12 mouse cellular contexts compared by ENCODE assay signal in genomic region chrX:12439447-12439846, GRCm38 (mm10).
A peak's percentile ranks its signal among the peaks of the same experiment; 100 is the strongest.
DNase-seq lines count a peak whose midpoint lies in the region; TF ChIP-seq lines count a peak whose summit lies in the region.
"Had no signal": no experiment of that assay in that cellular context is flagged by ENCODE, and none has a peak within 500 bp of the region (broad histone marks: within the 10 kb centered on the region; RNA-seq: fewer than 3 reads in every experiment).

No protein-coding gene starts in this region.

- intact Hi-C loops in gastrocnemius, adult 2 months (cut with DNase I), result no loop called here
- intact Hi-C loops in left cerebral cortex, postnatal 4 days (cut with DNase I), result no loop called here

- no peaks in the 10 kb centered on the region for H3K36me3 ChIP-seq in C2C12 (ENCODE audit: control insufficient read depth, insufficient read depth)
- H3K36me3 ChIP-seq: liver, embryonic 13.5 days had no signal

- H3K27ac ChIP-seq in gastrocnemius, adult 2 months, result no peak overlapping the region
- H3K27ac ChIP-seq: liver, embryonic 13.5 days had no signal

- no peak overlapping the region for H3K4me3 ChIP-seq in C2C12 (ENCODE audit: insufficient read depth, poor library complexity, severe bottlenecking)
- no peak overlapping the region for H3K4me3 ChIP-seq in gastrocnemius, adult 2 months
- H3K4me3 ChIP-seq: liver, embryonic 13.5 days had no signal

- H3ac ChIP-seq in C2C12 (ENCODE audit: control insufficient read depth, insufficient read length, low read depth), result no peak overlapping the region

- peak; percentile 3 for DNase-seq in embryo, embryonic 11 days
- no peak for DNase-seq in embryo, embryonic 9.5 days (ENCODE audit: extremely low spot score)
- peak; percentile 63 for DNase-seq in gastrocnemius, adult 2 months
- peak; percentile 11 for DNase-seq in left cerebral cortex, postnatal 4 days
- no peak for DNase-seq in adrenal gland, postnatal 36 days
- no peak for DNase-seq in ovary, postnatal 36 days (ENCODE audit: low spot score)
- DNase-seq in B cell, adult 2 months, result no peak
- DNase-seq: adrenal gland, adult 2 months; kidney, postnatal 10 days; liver, embryonic 13.5 days; retina, postnatal 1 day had no signal

- H3K79me2 ChIP-seq in C2C12 (ENCODE audit: control insufficient read depth, insufficient read depth), result no peaks in the 10 kb centered on the region

- no peaks in the 10 kb centered on the region for H3K27me3 ChIP-seq in C2C12 (ENCODE audit: control insufficient read depth, insufficient read depth, insufficient read length)
- H3K27me3 ChIP-seq: liver, embryonic 13.5 days had no signal

- H3K79me3 ChIP-seq in C2C12 (ENCODE audit: low read depth), result no peaks in the 10 kb centered on the region

- no peak for TF ChIP-seq CTCF in C2C12 (IDR thresholded peaks at IDR 0.05; ENCODE audit: control insufficient read depth, insufficient read depth, insufficient read length)
- TF ChIP-seq CTCF in gastrocnemius, adult 2 months (IDR thresholded peaks at IDR 0.05), result no peak

TF ChIP-seq in C2C12, 6 proteins besides CTCF, POLR2A, EP300 and RAD21:
- no peak for TF ChIP-seq MYOG (IDR thresholded peaks at IDR 0.05; ENCODE audit: control insufficient read depth, extremely low read depth, insufficient read length)
- no peak for TF ChIP-seq MAX (IDR thresholded peaks at IDR 0.05)
- TF ChIP-seq MYOD1 (IDR thresholded peaks at IDR 0.05; ENCODE audit: control insufficient read depth, insufficient read length, low read depth), result peak; percentile 89
- TF ChIP-seq USF1 (IDR thresholded peaks at IDR 0.05; ENCODE audit: low read depth), result no peak
- TF ChIP-seq CEBPB (IDR thresholded peaks at IDR 0.05; ENCODE audit: low read depth), result no peak
- no peak for TF ChIP-seq FOSL1 (IDR thresholded peaks at IDR 0.05; ENCODE audit: insufficient read depth, low read length, poor library complexity, severe bottlenecking)

Comparison
In these comparisons a context has a peak if more than half of its experiments do, and no peak if none do; other contexts are left out.
1. DNase-seq: peak in embryo, embryonic 11 days (single experiment), gastrocnemius, adult 2 months (single experiment) and left cerebral cortex, postnatal 4 days (single experiment); none in embryo, embryonic 9.5 days (single experiment), adrenal gland, postnatal 36 days (0 of 2), ovary, postnatal 36 days (single experiment) and B cell, adult 2 months (0 of 2).